Comparison of ENCODE assay signal across 14 mouse cellular contexts in the genomic region with DNA sequence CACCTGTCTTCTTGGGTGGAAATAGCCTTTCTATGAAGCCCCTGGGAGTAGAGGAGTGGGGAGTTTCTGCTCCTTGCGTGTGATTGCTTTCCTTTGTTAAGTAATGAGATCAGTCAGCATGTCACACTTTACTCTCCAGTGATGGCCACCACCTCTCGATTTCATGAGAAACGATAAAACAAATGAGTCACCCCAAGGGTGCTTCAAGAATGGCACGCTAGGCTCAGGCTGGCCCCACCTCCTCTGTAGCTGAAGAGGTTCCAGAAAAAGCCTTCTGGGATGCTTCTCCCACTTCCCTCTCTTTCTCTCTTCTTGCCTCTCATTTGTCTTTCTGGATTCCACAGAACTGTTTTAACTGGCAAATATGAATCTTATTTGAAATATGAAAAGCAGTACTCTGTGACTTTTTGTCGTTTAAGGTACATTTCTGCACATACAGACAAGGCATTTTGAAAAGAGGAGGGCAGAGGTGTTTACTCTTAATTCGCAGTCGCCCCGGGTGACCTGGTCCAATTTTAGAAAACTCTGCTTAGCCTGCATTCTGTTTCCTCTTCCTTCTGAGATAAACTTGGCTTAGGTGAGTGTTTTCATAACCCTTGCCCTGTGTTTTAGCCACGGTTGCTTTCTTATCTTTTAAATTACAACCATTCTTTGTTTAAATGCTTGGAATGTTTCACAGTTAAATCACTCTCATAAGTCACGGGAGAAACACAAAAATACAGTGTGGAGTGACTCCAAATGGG. TPM values are rescaled to one million over a fixed set of nuclear protein-coding genes. Genes with fewer than 3 reads are reported as not detected.
A peak's percentile ranks its signal among the peaks of the same experiment; 100 is the strongest.
DNase-seq lines count a peak whose midpoint lies in the region; ATAC-seq and TF ChIP-seq lines count a peak whose summit lies in the region.
"Had no signal": no experiment of that assay in that cellular context is flagged by ENCODE, and none has a peak within 500 bp of the region (broad histone marks: within the 10 kb centered on the region; RNA-seq: fewer than 3 reads in every experiment).

No protein-coding gene starts in this region.

- H3K27ac ChIP-seq in intestine, postnatal 0 days (ENCODE audit: low read depth, low read length) = no peak overlapping the region; the same call in 1 of the 2 replicates
- H3K27ac ChIP-seq: hindbrain, embryonic 13.5 days; midbrain, embryonic 12.5 days; stomach, embryonic 15.5 days had no signal

- DNase-seq in frontal cortex, postnatal 36 days (ENCODE audit: low spot score in 2 of 2) = no peak
- peak; percentile 27 for DNase-seq in urinary bladder, postnatal 14 days (ENCODE audit: low spot score)
- DNase-seq in urinary bladder, postnatal 4 days (ENCODE audit: low spot score in 2 of 2) = no peak
- DNase-seq in layer of hippocampus, adult 9-11 months = no peak
- DNase-seq in adrenal gland, postnatal 25 days = no peak
- DNase-seq in left cerebral cortex, adult 8-10 months (ENCODE audit: low spot score in 2 of 2) = no peak
- DNase-seq: cerebellum, postnatal 14 days had no signal

- H3K27me3 ChIP-seq in intestine, postnatal 0 days (replicated peaks; ENCODE audit: control insufficient read depth, insufficient read depth, low read length) = no peaks in the 10 kb centered on the region
- H3K27me3 ChIP-seq: hindbrain, embryonic 13.5 days; midbrain, embryonic 12.5 days; stomach, embryonic 15.5 days had no signal

- H3K9ac ChIP-seq in intestine, postnatal 0 days (ENCODE audit: low read depth, low read length) = no peak overlapping the region
- H3K9ac ChIP-seq: hindbrain, embryonic 13.5 days; midbrain, embryonic 12.5 days; stomach, embryonic 15.5 days had no signal

- no peaks in the 10 kb centered on the region for H3K9me3 ChIP-seq in intestine, postnatal 0 days (ENCODE audit: control insufficient read depth)
- H3K9me3 ChIP-seq: hindbrain, embryonic 13.5 days; midbrain, embryonic 12.5 days; stomach, embryonic 15.5 days had no signal

- WGBS in intestine, postnatal 0 days = 8% methylated on average over 10 of the region's 10 CpGs

- no peaks in the 10 kb centered on the region for H3K4me1 ChIP-seq in intestine, postnatal 0 days (replicated peaks; ENCODE audit: control insufficient read depth, insufficient read depth, low read length)
- H3K4me1 ChIP-seq: hindbrain, embryonic 13.5 days; midbrain, embryonic 12.5 days; stomach, embryonic 15.5 days had no signal

- H3K4me3 ChIP-seq in intestine, postnatal 0 days (ENCODE audit: low read depth, low read length) = no peak overlapping the region
- H3K4me3 ChIP-seq: hindbrain, embryonic 13.5 days; midbrain, embryonic 12.5 days; stomach, embryonic 15.5 days had no signal

- peak overlapping the region; percentile 9; the same call in 1 of the 2 replicates for H3K4me2 ChIP-seq in intestine, postnatal 0 days (replicated peaks; ENCODE audit: low read depth)
- H3K4me2 ChIP-seq: hindbrain, embryonic 13.5 days; midbrain, embryonic 12.5 days; stomach, embryonic 15.5 days had no signal

- TF ChIP-seq CTCF in intestine, postnatal 0 days (IDR thresholded peaks at IDR 0.05; ENCODE audit: low read depth) = no peak

- H3K36me3 ChIP-seq in intestine, postnatal 0 days (ENCODE audit: control insufficient read depth, insufficient read depth) = no peaks in the 10 kb centered on the region
- H3K36me3 ChIP-seq: hindbrain, embryonic 13.5 days; midbrain, embryonic 12.5 days; stomach, embryonic 15.5 days had no signal

- peak; percentile 59 for ATAC-seq in frontal cortex, adult (ENCODE audit: low TSS enrichment)
- ATAC-seq in intestine, postnatal 0 days = peak; percentile 49; the same call in 1 of the 2 replicates

RNA-seq across cellular contexts. Expression of a gene that starts 15.3 kb away (rescaled TPM):
- polyA plus RNA-seq in intestine, postnatal 0 days (2015; fragmentation: Nextera tagmentation; extraction: Ambion mirVana) = 0.20 and 0.34 TPM in 2 replicates
- total RNA-seq in adrenal gland, postnatal 25 days (2021) = not detected in 2 replicates
- total RNA-seq in left cerebral cortex, adult 8-10 months (2022) = not detected
- total RNA-seq: adrenal gland, postnatal 36 days had no signal
- polyA plus RNA-seq: hindbrain, embryonic 13.5 days; limb, embryonic 11.5 days had no signal

RNA-seq across cellular contexts. Expression of a gene that starts 24.2 kb away (rescaled TPM):
- 86.0 and 86.1 TPM in 2 replicates for polyA plus RNA-seq in intestine, postnatal 0 days (2015; fragmentation: Nextera tagmentation; extraction: Ambion mirVana)
- 59.3 and 65.5 TPM in 2 replicates for total RNA-seq in adrenal gland, postnatal 25 days (2021)
- 100 to 1,000 TPM in 3 of 4 experiments, 10 to 100 TPM in 1; 98.1 to 116 (median 114) TPM for total RNA-seq in left cerebral cortex, adult 8-10 months (2022)

RNA-seq across cellular contexts. Expression of a gene that starts 33.5 kb away (rescaled TPM):
- polyA plus RNA-seq in intestine, postnatal 0 days (2015; fragmentation: Nextera tagmentation; extraction: Ambion mirVana) = 54.5 and 56.7 TPM in 2 replicates
- total RNA-seq in adrenal gland, postnatal 25 days (2021) = 15.8 and 19.6 TPM in 2 replicates
- 10 to 100 TPM; 41.4 to 46.8 (median 43.7) TPM for total RNA-seq in left cerebral cortex, adult 8-10 months (2022)

RNA-seq across cellular contexts. Expression of a gene that starts 59.4 kb away (rescaled TPM):
- polyA plus RNA-seq in intestine, postnatal 0 days (2015; fragmentation: Nextera tagmentation; extraction: Ambion mirVana) = not detected in 2 replicates
- total RNA-seq in adrenal gland, postnatal 25 days (2021) = not detected in 2 replicates
- not detected for total RNA-seq in left cerebral cortex, adult 8-10 months (2022)
- total RNA-seq: adrenal gland, postnatal 36 days had no signal
- polyA plus RNA-seq: hindbrain, embryonic 13.5 days; limb, embryonic 11.5 days; midbrain, embryonic 12.5 days; stomach, embryonic 15.5 days had no signal
